Mouse (Mus musculus): ENCODE results near the gene Tmem121.
"Not testable (repeated sequence)": the region's sequence is repeated elsewhere in the genome, so short reads cannot be mapped to it uniquely, and the experiment has no call there.

The Tmem121 gene

DNA sequence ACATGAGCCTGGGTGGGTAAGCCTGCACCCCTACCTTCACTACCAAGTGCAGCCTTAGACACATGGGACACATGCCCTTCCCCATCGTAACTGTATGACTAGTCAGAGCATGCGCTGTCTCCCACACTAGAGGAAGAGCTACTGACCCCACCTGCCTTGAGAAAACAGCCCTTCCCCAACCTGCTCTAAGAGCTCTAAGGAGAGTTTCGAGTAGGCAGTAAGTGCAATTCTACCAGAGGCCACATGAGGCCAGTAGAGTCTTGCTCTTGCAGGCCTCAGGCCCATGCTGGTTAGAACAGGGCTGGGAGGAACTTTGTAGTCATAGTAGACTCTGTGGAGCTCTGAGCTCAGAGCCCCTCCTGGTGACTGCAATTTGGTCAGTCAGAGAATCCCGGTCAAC, 34.7 kb downstream of the Tmem121 start:
- peak; percentile 40 for DNase-seq (ENCODE audit: low spot score)

DNA sequence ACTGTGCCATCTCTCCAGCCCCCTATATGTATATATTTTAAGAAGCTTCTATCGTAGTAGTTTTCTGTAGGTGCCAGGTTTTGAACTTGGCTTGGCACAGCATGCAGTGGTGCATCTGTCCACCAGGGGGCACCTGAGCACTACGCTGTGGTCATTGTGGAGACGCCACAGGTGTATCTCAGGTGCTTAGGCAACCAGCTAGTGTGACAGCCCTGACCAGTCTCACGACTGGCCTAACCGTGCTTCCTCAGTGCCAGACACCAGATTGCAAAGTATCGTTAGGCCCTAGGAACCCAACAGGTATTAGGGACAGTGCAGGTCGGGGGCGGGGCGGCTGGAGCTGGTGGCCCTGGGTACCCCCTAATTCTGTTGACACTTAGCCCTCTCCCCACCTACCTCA, 35.6 kb downstream of the Tmem121 start:
- no peak for DNase-seq (ENCODE audit: low spot score)

- peak; percentile 85 for DNase-seq (ENCODE audit: low spot score)
Observed at GRCm38 (mm10) chr12:113222121-113222636, 36.4 kb downstream of the Tmem121 start.

- peak; percentile 51 for DNase-seq (ENCODE audit: low spot score)
Observed at GRCm38 (mm10) chr12:113222748-113223147, 37.0 kb downstream of the Tmem121 start.

- no peak for DNase-seq (ENCODE audit: low spot score)
Observed at GRCm38 (mm10) chr12:113224206-113224605, 38.5 kb downstream of the Tmem121 start.

DNA sequence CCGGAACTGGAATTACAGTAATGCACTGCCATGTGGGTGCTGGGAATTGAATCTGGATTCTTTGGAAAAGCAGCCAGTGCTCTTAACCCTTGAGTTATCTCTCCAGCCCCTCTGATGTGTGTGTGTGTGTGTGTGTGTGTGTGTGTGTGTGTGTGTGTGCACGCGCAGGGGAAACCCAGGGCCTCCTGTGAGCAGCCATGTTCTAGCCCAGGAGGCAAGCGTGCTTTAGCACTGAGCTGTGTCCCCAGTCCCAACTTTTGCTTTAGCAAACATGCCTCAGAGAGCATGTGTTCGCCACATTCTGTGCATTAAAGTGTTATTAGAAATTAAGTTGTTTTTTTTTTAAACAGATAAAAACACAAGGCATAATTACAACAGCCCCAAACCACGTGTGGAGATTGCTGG, 39.0 kb downstream of the Tmem121 start:
- no peak for DNase-seq (ENCODE audit: low spot score)

- DNase-seq (ENCODE audit: low spot score), result no peak
Observed at GRCm38 (mm10) chr12:113227970-113228593, 42.4 kb downstream of the Tmem121 start.

DNA sequence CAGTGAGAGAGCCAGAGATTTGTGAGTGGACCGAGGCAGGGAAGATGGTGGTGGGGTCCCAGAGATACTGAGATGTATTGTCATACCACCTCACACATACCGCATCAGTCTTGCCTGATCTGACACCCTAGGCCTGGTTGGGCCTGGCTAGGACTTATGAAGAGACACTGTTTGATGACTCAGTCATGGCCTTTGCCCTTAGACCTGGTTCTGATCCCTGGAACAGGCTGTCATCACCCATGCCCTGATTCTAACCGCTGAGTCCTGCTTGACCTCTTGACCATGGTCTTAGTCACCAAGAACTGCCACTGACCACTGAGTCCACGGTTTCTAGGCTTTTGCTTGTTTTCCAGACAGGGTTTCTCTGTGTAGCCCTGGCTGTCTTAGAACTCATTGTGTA, 45.0 kb downstream of the Tmem121 start:
- DNase-seq (ENCODE audit: low spot score), result no peak

DNA sequence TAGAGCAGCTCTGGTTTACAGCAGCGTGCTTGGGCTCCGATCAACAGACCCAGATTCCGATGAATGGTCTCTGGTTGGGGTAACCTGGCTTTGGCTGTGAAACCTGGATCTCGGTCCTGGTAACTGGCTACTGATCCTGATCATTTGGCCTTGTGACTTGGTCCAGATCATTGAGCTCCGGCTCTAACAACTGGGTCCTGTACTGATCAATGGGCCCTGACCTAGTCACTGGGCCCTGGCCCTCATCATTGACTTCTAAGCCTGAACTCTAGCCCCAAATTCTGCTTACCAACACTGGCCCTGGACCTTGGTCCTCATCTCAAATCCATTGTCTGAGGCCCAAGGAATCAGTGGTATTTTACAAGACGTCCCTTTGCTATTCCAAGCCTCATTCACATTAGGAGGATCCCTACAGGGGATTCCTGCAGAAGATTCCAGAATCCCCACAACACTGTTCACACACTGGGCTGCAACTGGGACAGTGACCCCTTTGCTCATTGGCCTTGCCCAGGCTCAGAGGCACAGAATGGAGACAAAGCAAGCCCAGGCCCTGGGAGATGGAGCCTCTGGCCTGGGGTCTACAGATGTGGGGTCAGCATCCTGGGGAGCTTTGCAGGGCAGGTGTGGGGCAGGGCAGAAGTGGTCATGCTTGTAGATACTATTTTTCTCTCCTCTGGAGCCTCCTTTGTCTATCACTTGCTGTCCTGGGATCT, 46.0 kb downstream of the Tmem121 start:
- not testable (repeated sequence) for DNase-seq (ENCODE audit: low spot score)

- not testable (repeated sequence) for DNase-seq (ENCODE audit: low spot score)
Observed at GRCm38 (mm10) chr12:113232264-113232750, 46.6 kb downstream of the Tmem121 start.

Measured in ovary, postnatal 36 days (tissue).